Mouse (Mus musculus): ENCODE data around the gene Olfr523. TPM values are rescaled to one million over a fixed set of nuclear protein-coding genes. Genes with fewer than 3 reads are reported as not detected.

The Olfr523 gene
- polyA plus RNA-seq, 1 experiment from 2014 or later, result not detected

GRCm38 (mm10) chr7:140141350-140141749 is 31.7 kb upstream of the Olfr523 start:
- no peak for ATAC-seq (ENCODE audit: extremely low read depth, insufficient number of reproducible peaks, low FRiP score, low TSS enrichment)
- Histone ChIP-seq H3K9me3 (no peaks in the 10 kb centered on the region), H3K36me3 (peaks cover 6% of the 10 kb centered on the region; the same call in 1 of the 2 replicates), H3K4me1 (peaks cover 13% of the 10 kb centered on the region), H3K27me3 (replicated peaks) (no peaks in the 10 kb centered on the region), H3K9ac (peak overlapping the region; percentile 40; the same call in 1 of the 2 replicates), H3K27ac (replicated peaks) (no peak overlapping the region), H3K4me2 (no peak overlapping the region), H3K4me3 (no peak overlapping the region)
- 7% methylated on average over 14 of the region's 14 CpGs for WGBS

- Histone ChIP-seq H3K4me1 (peaks cover 6% of the 10 kb centered on the region; the same call in 1 of the 2 replicates), H3K9me3 (no peaks in the 10 kb centered on the region), H3K36me3 (peaks cover 18% of the 10 kb centered on the region), H3K9ac (no peak overlapping the region), H3K27ac (replicated peaks) (no peak overlapping the region), H3K4me3 (no peak overlapping the region), H3K27me3 (replicated peaks) (no peaks in the 10 kb centered on the region), H3K4me2 (no peak overlapping the region)
- 79% methylated on average over 4 of the region's 4 CpGs for WGBS
- no peak for ATAC-seq (ENCODE audit: extremely low read depth, insufficient number of reproducible peaks, low FRiP score, low TSS enrichment)
Observed at GRCm38 (mm10) chr7:140144550-140144949, 28.5 kb upstream of the Olfr523 start.

- Histone ChIP-seq H3K27me3 (replicated peaks) (peaks cover 63% of the 10 kb centered on the region), H3K36me3 (peaks cover 5% of the 10 kb centered on the region; the same call in 1 of the 2 replicates), H3K4me3 (peak overlapping the region; percentile 38), H3K9ac (peak overlapping the region; percentile 64), H3K4me1 (peaks cover 15% of the 10 kb centered on the region), H3K27ac (replicated peaks) (no peak overlapping the region), H3K9me3 (no peaks in the 10 kb centered on the region), H3K4me2 (peak overlapping the region; percentile 66)
- WGBS, result 5% methylated on average over 28 of the region's 28 CpGs
- no peak for ATAC-seq (ENCODE audit: extremely low read depth, insufficient number of reproducible peaks, low FRiP score, low TSS enrichment)
Observed at GRCm38 (mm10) chr7:140153383-140153782, 19.6 kb upstream of the Olfr523 start.

- no peak for ATAC-seq (ENCODE audit: extremely low read depth, insufficient number of reproducible peaks, low FRiP score, low TSS enrichment)
- Histone ChIP-seq H3K9ac (peak overlapping the region; percentile 64), H3K27ac (replicated peaks) (no peak overlapping the region), H3K4me1 (peaks cover 15% of the 10 kb centered on the region), H3K36me3 (peaks cover 5% of the 10 kb centered on the region; the same call in 1 of the 2 replicates), H3K9me3 (no peaks in the 10 kb centered on the region), H3K4me3 (peak overlapping the region; percentile 30), H3K4me2 (peak overlapping the region; percentile 66), H3K27me3 (replicated peaks) (peaks cover 68% of the 10 kb centered on the region)
- 23% methylated on average over 4 of the region's 4 CpGs for WGBS
Observed at GRCm38 (mm10) chr7:140153829-140154217, 19.2 kb upstream of the Olfr523 start.

GRCm38 (mm10) chr7:140154218-140154927 is 18.6 kb upstream of the Olfr523 start, which contains the start of gene Sprn:
TSS of gene Sprn (minus strand) at chr7:140154877.
- Histone ChIP-seq H3K36me3 (peaks cover 5% of the 10 kb centered on the region; the same call in 1 of the 2 replicates), H3K27me3 (replicated peaks) (peaks cover 73% of the 10 kb centered on the region), H3K27ac (replicated peaks) (no peak within 1 kb of the TSS), H3K9me3 (no peaks in the 10 kb centered on the region), H3K4me2 (peak within 1 kb of the TSS; percentile 66), H3K9ac (peak within 1 kb of the TSS; percentile 64), H3K4me3 (peak within 1 kb of the TSS; percentile 30), H3K4me1 (peaks cover 15% of the 10 kb centered on the region)
- WGBS, result 5% methylated on average over 28 of the region's 28 CpGs
- ATAC-seq (ENCODE audit: extremely low read depth, insufficient number of reproducible peaks, low FRiP score, low TSS enrichment), result no peak

GRCm38 (mm10) chr7:140160363-140160762 is 12.7 kb upstream of the Olfr523 start:
- H3K27me3 ChIP-seq (replicated peaks), result peaks cover 50% of the 10 kb centered on the region
- H3K4me1 ChIP-seq, result no peaks in the 10 kb centered on the region
- no peak overlapping the region for H3K4me3 ChIP-seq
- no peak overlapping the region for H3K27ac ChIP-seq (replicated peaks)
- 73% methylated on average over 3 of the region's 3 CpGs for WGBS
- H3K9me3 ChIP-seq, result no peaks in the 10 kb centered on the region
- H3K36me3 ChIP-seq, result no peaks in the 10 kb centered on the region
- H3K9ac ChIP-seq, result no peak overlapping the region
- no peak overlapping the region for H3K4me2 ChIP-seq
- ATAC-seq (ENCODE audit: extremely low read depth, insufficient number of reproducible peaks, low FRiP score, low TSS enrichment), result no peak

- Histone ChIP-seq H3K9ac (no peak within 1 kb of the TSS), H3K36me3 (no peaks in the 10 kb centered on the region), H3K27ac (replicated peaks) (no peak within 1 kb of the TSS), H3K9me3 (no peaks in the 10 kb centered on the region), H3K4me1 (no peaks in the 10 kb centered on the region), H3K4me3 (no peak within 1 kb of the TSS), H3K27me3 (replicated peaks) (0 out of 2 replicates have a peak, but pooled peaks cover 17% of the 10 kb centered on the region), H3K4me2 (no peak within 1 kb of the TSS)
- 56% methylated on average over 7 of the region's 7 CpGs for WGBS
- ATAC-seq (ENCODE audit: extremely low read depth, insufficient number of reproducible peaks, low FRiP score, low TSS enrichment), result no peak
Observed at GRCm38 (mm10) chr7:140164664-140165063, 8.4 kb upstream of the Olfr523 start, which contains the start of gene Olfr522. TSS of gene Olfr522 (minus strand) at chr7:140164764.

GRCm38 (mm10) chr7:140167950-140168349 is 5.1 kb upstream of the Olfr523 start:
- no peaks in the 10 kb centered on the region for H3K36me3 ChIP-seq
- no peak overlapping the region for H3K9ac ChIP-seq
- H3K4me2 ChIP-seq, result no peak overlapping the region
- H3K27ac ChIP-seq (replicated peaks), result no peak overlapping the region
- no peak for ATAC-seq (ENCODE audit: extremely low read depth, insufficient number of reproducible peaks, low FRiP score, low TSS enrichment)
- no peaks in the 10 kb centered on the region for H3K9me3 ChIP-seq
- H3K4me3 ChIP-seq, result no peak overlapping the region
- no peaks in the 10 kb centered on the region for H3K4me1 ChIP-seq
- 54% methylated on average over 1 of the region's 1 CpGs for WGBS
- H3K27me3 ChIP-seq (replicated peaks), result no peaks in the 10 kb centered on the region

- Histone ChIP-seq H3K36me3 (no peaks in the 10 kb centered on the region), H3K27me3 (replicated peaks) (no peaks in the 10 kb centered on the region), H3K4me3 (no peak overlapping the region), H3K4me2 (no peak overlapping the region), H3K9me3 (no peaks in the 10 kb centered on the region), H3K4me1 (no peaks in the 10 kb centered on the region), H3K27ac (replicated peaks) (no peak overlapping the region), H3K9ac (no peak overlapping the region)
- 72% methylated on average over 4 of the region's 4 CpGs for WGBS
- ATAC-seq (ENCODE audit: extremely low read depth, insufficient number of reproducible peaks, low FRiP score, low TSS enrichment), result no peak
Observed at GRCm38 (mm10) chr7:140169386-140169785, 3.6 kb upstream of the Olfr523 start.

GRCm38 (mm10) chr7:140170863-140171262 is 2.2 kb upstream of the Olfr523 start:
- Histone ChIP-seq H3K9ac (no peak overlapping the region), H3K27me3 (replicated peaks) (no peaks in the 10 kb centered on the region), H3K4me3 (no peak overlapping the region), H3K36me3 (no peaks in the 10 kb centered on the region), H3K4me1 (no peaks in the 10 kb centered on the region), H3K9me3 (no peaks in the 10 kb centered on the region), H3K27ac (replicated peaks) (no peak overlapping the region), H3K4me2 (no peak overlapping the region)
- 81% methylated on average over 3 of the region's 3 CpGs for WGBS
- ATAC-seq (ENCODE audit: extremely low read depth, insufficient number of reproducible peaks, low FRiP score, low TSS enrichment), result no peak

- Histone ChIP-seq H3K9ac (no peak overlapping the region), H3K36me3 (no peaks in the 10 kb centered on the region), H3K4me2 (no peak overlapping the region), H3K4me3 (no peak overlapping the region), H3K27ac (replicated peaks) (no peak overlapping the region), H3K27me3 (replicated peaks) (0 out of 2 replicates have a peak, but pooled peaks cover 6% of the 10 kb centered on the region), H3K9me3 (no peaks in the 10 kb centered on the region), H3K4me1 (no peaks in the 10 kb centered on the region)
- 80% methylated on average over 2 of the region's 2 CpGs for WGBS
- no peak for ATAC-seq (ENCODE audit: extremely low read depth, insufficient number of reproducible peaks, low FRiP score, low TSS enrichment)
Observed at GRCm38 (mm10) chr7:140179176-140179575, 6.2 kb downstream of the Olfr523 start.

- no peak for ATAC-seq (ENCODE audit: extremely low read depth, insufficient number of reproducible peaks, low FRiP score, low TSS enrichment)
- Histone ChIP-seq H3K4me3 (no peak overlapping the region), H3K9ac (no peak overlapping the region), H3K27ac (replicated peaks) (no peak overlapping the region), H3K4me1 (no peaks in the 10 kb centered on the region), H3K36me3 (no peaks in the 10 kb centered on the region), H3K4me2 (no peak overlapping the region), H3K9me3 (no peaks in the 10 kb centered on the region), H3K27me3 (replicated peaks) (0 out of 2 replicates have a peak, but pooled peaks cover 6% of the 10 kb centered on the region)
- 64% methylated on average over 2 of the region's 2 CpGs for WGBS
Observed at GRCm38 (mm10) chr7:140180692-140181091, 7.7 kb downstream of the Olfr523 start.

All from heart, embryonic 13.5 days (tissue).